Mouse (Mus musculus): ENCODE results near the gene Ndufa6. TPM values are rescaled to one million over a fixed set of nuclear protein-coding genes. Genes with fewer than 3 reads are reported as not detected.

Gene Ndufa6
- total RNA-seq, 1 experiment, result 306 TPM

DNA sequence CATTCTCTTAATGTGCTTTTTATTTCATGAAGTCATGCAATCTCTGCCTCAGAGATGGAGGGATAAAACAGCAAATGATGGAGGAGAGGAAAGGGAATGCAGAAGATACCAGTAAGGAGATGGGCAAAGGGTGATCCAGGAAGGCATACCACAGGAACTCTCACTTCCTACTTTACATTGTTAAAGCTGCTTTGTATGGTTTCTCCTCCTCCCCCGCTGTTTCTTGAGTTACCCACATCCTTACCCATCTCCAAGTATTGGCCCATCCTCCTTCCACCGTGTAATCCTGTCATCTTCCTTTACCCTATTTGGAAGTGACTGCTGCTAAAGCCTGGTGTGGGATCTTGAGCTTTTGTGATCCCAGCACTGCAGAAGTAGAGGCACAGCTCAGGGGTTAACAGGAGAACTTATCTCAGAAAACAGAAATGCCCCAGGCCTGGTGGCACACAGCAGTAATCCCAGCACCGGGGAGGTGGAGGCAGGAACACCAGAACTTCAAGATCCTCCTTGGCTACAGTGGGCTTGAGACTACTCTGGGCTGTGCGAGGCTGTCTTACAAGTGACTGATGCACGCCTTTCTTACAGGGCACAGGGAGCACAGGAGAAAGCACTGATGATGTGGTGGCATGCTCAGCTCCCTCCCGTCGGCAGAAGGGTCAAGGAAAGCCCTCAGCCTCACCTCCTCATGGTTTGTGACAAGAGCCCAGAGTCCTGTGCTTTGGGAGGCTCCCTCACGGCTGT, 5.7 kb downstream of the Ndufa6 start:
- H3K27ac ChIP-seq (ENCODE audit: insufficient read depth, low read depth, low read length, poor library complexity, severe bottlenecking), result no peak overlapping the region
- TF ChIP-seq CHD2 (IDR thresholded peaks at IDR 0.05; ENCODE audit: low read depth, low read length) (no peak), ZNF384 (IDR thresholded peaks at IDR 0.05; ENCODE audit: low read depth, low read length) (no peak), HCFC1 (IDR thresholded peaks at IDR 0.05; ENCODE audit: borderline replicate concordance, insufficient read depth, low read length) (no peak), ZC3H11A (IDR thresholded peaks at IDR 0.05; ENCODE audit: borderline replicate concordance, low read depth, low read length) (no peak), MAFK (IDR thresholded peaks at IDR 0.05; ENCODE audit: insufficient read depth, low read depth, low read length) (no peak)
- in situ Hi-C loops (cut with MboI; ENCODE audit: low sequenced_read_pairs in 2 of 2, unreplicated experiment in 2 of 2), result no loop called here

DNA sequence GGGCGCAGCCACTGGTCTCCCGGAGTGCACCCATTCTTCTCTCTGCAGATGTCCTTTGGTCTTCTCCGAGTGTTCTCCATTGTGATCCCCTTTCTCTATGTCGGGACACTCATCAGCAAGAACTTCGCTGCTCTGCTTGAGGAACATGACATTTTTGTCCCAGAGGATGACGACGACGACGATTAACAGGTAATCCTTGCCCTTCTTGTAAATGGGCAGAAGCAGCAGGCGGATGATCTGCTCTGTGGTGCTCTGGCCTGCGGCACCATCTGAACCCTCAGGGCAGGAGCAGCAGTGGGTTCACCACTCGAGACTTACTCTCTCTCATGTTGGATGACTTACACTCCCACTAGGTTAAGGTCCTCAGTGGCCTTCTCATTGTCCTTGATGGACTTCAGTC, 6.3 kb downstream of the Ndufa6 start:
- Histone ChIP-seq H3K4me1 (ENCODE audit: control insufficient read depth in 2 of 2, insufficient read depth in 2 of 2, low read length in 2 of 2, poor library complexity in 1 of 2) (peaks cover 4 to 9% of the 10 kb centered on the region in 2 experiments), H3K4me3 (ENCODE audit: insufficient read depth in 1 of 2, low read depth in 1 of 2, low read length in 2 of 2, poor library complexity in 1 of 2, severe bottlenecking in 1 of 2) (no peak overlapping the region), H3K27ac (ENCODE audit: insufficient read depth, low read depth, low read length, poor library complexity, severe bottlenecking) (no peak overlapping the region), H3K36me3 (ENCODE audit: control insufficient read depth, insufficient read depth, low read length, poor library complexity, severe bottlenecking) (peaks cover 23% of the 10 kb centered on the region), H3K9me3 (ENCODE audit: control insufficient read depth, insufficient read depth, low read depth, low read length) (no peaks in the 10 kb centered on the region), H3K9ac (ENCODE audit: insufficient read depth, low read depth, low read length, poor library complexity, severe bottlenecking) (no peak overlapping the region)
- in situ Hi-C loops (cut with MboI; ENCODE audit: low sequenced_read_pairs in 2 of 2, unreplicated experiment in 2 of 2), result no loop called here
- no peak for DNase-seq (ENCODE audit: low read depth, low spot score)
- TF ChIP-seq HCFC1 (IDR thresholded peaks at IDR 0.05; ENCODE audit: borderline replicate concordance, insufficient read depth, low read length) (no peak), ZC3H11A (IDR thresholded peaks at IDR 0.05; ENCODE audit: borderline replicate concordance, low read depth, low read length) (no peak), ZNF384 (IDR thresholded peaks at IDR 0.05; ENCODE audit: low read depth, low read length) (no peak), MAFK (IDR thresholded peaks at IDR 0.05; ENCODE audit: insufficient read depth, low read depth, low read length) (no peak), CHD2 (IDR thresholded peaks at IDR 0.05; ENCODE audit: low read depth, low read length) (no peak)

More for the DNA sequence above, 5.7 kb downstream of the Ndufa6 start:
- Histone ChIP-seq H3K4me3 (ENCODE audit: insufficient read depth in 1 of 2, low read depth in 1 of 2, low read length in 2 of 2, poor library complexity in 1 of 2, severe bottlenecking in 1 of 2) (no peak overlapping the region), H3K4me1 (ENCODE audit: control insufficient read depth in 2 of 2, insufficient read depth in 2 of 2, low read length in 2 of 2, poor library complexity in 1 of 2) (peaks cover 4 to 9% of the 10 kb centered on the region in 2 experiments), H3K36me3 (ENCODE audit: control insufficient read depth, insufficient read depth, low read length, poor library complexity, severe bottlenecking) (peaks cover 23% of the 10 kb centered on the region), H3K9ac (ENCODE audit: insufficient read depth, low read depth, low read length, poor library complexity, severe bottlenecking) (no peak overlapping the region), H3K9me3 (ENCODE audit: control insufficient read depth, insufficient read depth, low read depth, low read length) (no peaks in the 10 kb centered on the region)
- DNase-seq (ENCODE audit: low read depth, low spot score), result no peak

DNA sequence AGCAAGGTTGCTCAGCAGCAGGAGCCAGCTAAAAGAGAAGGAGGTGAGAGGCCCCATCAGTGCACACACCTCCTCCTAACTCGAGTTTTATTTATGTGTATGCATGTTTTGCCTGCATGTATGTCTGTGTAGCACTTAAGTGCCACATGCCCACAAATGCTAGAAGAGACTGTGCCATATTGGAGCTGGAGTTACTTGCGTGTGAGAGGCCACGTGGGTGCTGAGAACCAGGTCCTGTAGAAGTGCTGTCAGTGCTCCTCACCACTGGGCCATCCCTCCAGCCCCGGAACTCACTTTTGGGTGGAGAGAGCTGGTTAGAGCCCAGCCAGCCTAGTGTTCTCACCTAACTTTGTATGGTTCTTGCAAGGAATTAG, 6.8 kb downstream of the Ndufa6 start:
- no peak for TF ChIP-seq HCFC1 (IDR thresholded peaks at IDR 0.05; ENCODE audit: borderline replicate concordance, insufficient read depth, low read length)
- TF ChIP-seq ZNF384 (IDR thresholded peaks at IDR 0.05; ENCODE audit: low read depth, low read length), result no peak
- TF ChIP-seq ZC3H11A (IDR thresholded peaks at IDR 0.05; ENCODE audit: borderline replicate concordance, low read depth, low read length), result no peak
- no peak for TF ChIP-seq CHD2 (IDR thresholded peaks at IDR 0.05; ENCODE audit: low read depth, low read length)
- no peak for TF ChIP-seq MAFK (IDR thresholded peaks at IDR 0.05; ENCODE audit: insufficient read depth, low read depth, low read length)
- Histone ChIP-seq H3K4me1 (ENCODE audit: control insufficient read depth in 2 of 2, insufficient read depth in 2 of 2, low read length in 2 of 2, poor library complexity in 1 of 2) (peaks cover 4 to 9% of the 10 kb centered on the region in 2 experiments), H3K9ac (ENCODE audit: insufficient read depth, low read depth, low read length, poor library complexity, severe bottlenecking) (peak overlapping the region; percentile 58; the same call in 1 of the 2 replicates), H3K36me3 (ENCODE audit: control insufficient read depth, insufficient read depth, low read length, poor library complexity, severe bottlenecking) (peaks cover 23% of the 10 kb centered on the region), H3K9me3 (ENCODE audit: control insufficient read depth, insufficient read depth, low read depth, low read length) (no peaks in the 10 kb centered on the region), H3K4me3 (ENCODE audit: insufficient read depth in 1 of 2, low read depth in 1 of 2, low read length in 2 of 2, poor library complexity in 1 of 2, severe bottlenecking in 1 of 2) (peak overlapping the region; percentile 49 to 87; a peak in 3 of 4 replicates), H3K27ac (ENCODE audit: insufficient read depth, low read depth, low read length, poor library complexity, severe bottlenecking) (no peak overlapping the region)
- DNase-seq (ENCODE audit: low read depth, low spot score), result no peak
- in situ Hi-C loops (cut with MboI; ENCODE audit: low sequenced_read_pairs in 2 of 2, unreplicated experiment in 2 of 2), result no loop called here

DNA sequence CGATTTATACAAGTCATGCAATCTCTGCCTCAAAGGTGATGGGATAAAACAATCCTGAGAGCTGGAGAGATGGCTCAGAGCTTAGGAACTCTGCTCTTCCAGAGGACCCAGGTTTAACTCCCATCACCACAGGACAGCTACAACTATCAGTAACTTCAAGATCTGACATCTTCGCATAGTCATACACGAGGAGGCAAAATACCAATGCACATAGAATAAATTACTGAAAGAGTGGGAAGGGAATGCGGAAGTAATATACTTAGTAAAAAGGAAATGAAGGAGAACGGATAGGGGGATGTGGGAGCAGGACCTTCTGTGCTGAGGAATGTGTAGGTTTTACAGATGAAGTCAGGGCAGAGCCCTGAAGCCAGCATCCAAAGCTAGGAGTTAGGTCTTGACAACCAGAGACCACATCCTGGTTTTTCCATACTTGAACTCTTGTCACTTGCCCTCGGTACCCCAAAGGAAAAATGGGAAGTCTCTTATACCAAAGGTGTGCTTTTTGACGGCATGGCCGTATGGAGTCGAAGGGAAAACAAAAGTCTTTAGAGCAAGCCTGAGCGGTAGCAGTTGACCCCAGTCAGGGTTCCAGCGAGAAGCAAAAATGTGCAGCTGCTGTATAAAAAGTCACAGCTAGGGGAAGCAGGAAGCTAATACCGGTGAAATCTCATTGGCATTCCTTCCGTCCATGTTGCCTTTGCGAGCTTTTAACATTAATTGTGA, 7.4 kb downstream of the Ndufa6 start:
- TF ChIP-seq ZC3H11A (IDR thresholded peaks at IDR 0.05; ENCODE audit: borderline replicate concordance, low read depth, low read length) (no peak), HCFC1 (IDR thresholded peaks at IDR 0.05; ENCODE audit: borderline replicate concordance, insufficient read depth, low read length) (no peak), MAFK (IDR thresholded peaks at IDR 0.05; ENCODE audit: insufficient read depth, low read depth, low read length) (no peak), ZNF384 (IDR thresholded peaks at IDR 0.05; ENCODE audit: low read depth, low read length) (no peak), CHD2 (IDR thresholded peaks at IDR 0.05; ENCODE audit: low read depth, low read length) (no peak)
- Histone ChIP-seq H3K4me3 (ENCODE audit: insufficient read depth in 1 of 2, low read depth in 1 of 2, low read length in 2 of 2, poor library complexity in 1 of 2, severe bottlenecking in 1 of 2) (peak overlapping the region; percentile 49 to 87), H3K36me3 (ENCODE audit: control insufficient read depth, insufficient read depth, low read length, poor library complexity, severe bottlenecking) (peaks cover 23% of the 10 kb centered on the region), H3K4me1 (ENCODE audit: control insufficient read depth in 2 of 2, insufficient read depth in 2 of 2, low read length in 2 of 2, poor library complexity in 1 of 2) (peaks cover 4 to 9% of the 10 kb centered on the region in 2 experiments), H3K9ac (ENCODE audit: insufficient read depth, low read depth, low read length, poor library complexity, severe bottlenecking) (peak overlapping the region; percentile 58; the same call in 1 of the 2 replicates), H3K9me3 (ENCODE audit: control insufficient read depth, insufficient read depth, low read depth, low read length) (no peaks in the 10 kb centered on the region), H3K27ac (ENCODE audit: insufficient read depth, low read depth, low read length, poor library complexity, severe bottlenecking) (no peak overlapping the region)
- DNase-seq (ENCODE audit: low read depth, low spot score), result no peak
- in situ Hi-C loops (cut with MboI; ENCODE audit: low sequenced_read_pairs in 2 of 2, unreplicated experiment in 2 of 2), result no loop called here
